Mouse (Mus musculus) kidney, adult 18-20 months (tissue): Measurements from ENCODE around the gene Mvb12b.
A peak's percentile ranks its signal among the peaks of the same experiment; 100 is the strongest.

Experiments used
- DNase-seq: peaks from one replicate; pipeline ENCODE4 v3.0.0; 2021

The Mvb12b gene

GRCm38 (mm10) chr2:33843642-33844041 is 44.1 kb downstream of the Mvb12b start:
- DNase-seq, result no peak

GRCm38 (mm10) chr2:33842983-33843577 is 44.7 kb downstream of the Mvb12b start:
- peak; percentile 15 for DNase-seq

- no peak for DNase-seq
Observed at GRCm38 (mm10) chr2:33841980-33842379, 45.8 kb downstream of the Mvb12b start.

GRCm38 (mm10) chr2:33840483-33840882 is 47.3 kb downstream of the Mvb12b start:
- no peak for DNase-seq

GRCm38 (mm10) chr2:33839252-33839651 is 48.5 kb downstream of the Mvb12b start:
- no peak for DNase-seq

GRCm38 (mm10) chr2:33837297-33837696 is 50.4 kb downstream of the Mvb12b start:
- DNase-seq, result no peak

- no peak for DNase-seq
Observed at GRCm38 (mm10) chr2:33836660-33837213, 51.0 kb downstream of the Mvb12b start.

- DNase-seq, result no peak
Observed at GRCm38 (mm10) chr2:33835038-33835437, 52.7 kb downstream of the Mvb12b start.

GRCm38 (mm10) chr2:33833902-33834301 is 53.8 kb downstream of the Mvb12b start:
- DNase-seq, result no peak

GRCm38 (mm10) chr2:33829870-33830269 is 57.9 kb downstream of the Mvb12b start:
- DNase-seq, result no peak

- DNase-seq, result peak; percentile 19
Observed at GRCm38 (mm10) chr2:33826777-33827176, 61.0 kb downstream of the Mvb12b start.

GRCm38 (mm10) chr2:33824935-33825514 is 62.7 kb downstream of the Mvb12b start:
- no peak for DNase-seq

- peak; percentile 82 for DNase-seq
Observed at GRCm38 (mm10) chr2:33821677-33822607, 65.8 kb downstream of the Mvb12b start.

GRCm38 (mm10) chr2:33820450-33820849 is 67.3 kb downstream of the Mvb12b start:
- DNase-seq, result no peak

GRCm38 (mm10) chr2:33820037-33820436 is 67.7 kb downstream of the Mvb12b start:
- no peak for DNase-seq

- no peak for DNase-seq
Observed at GRCm38 (mm10) chr2:33818385-33818784, 69.4 kb downstream of the Mvb12b start.

- DNase-seq, result no peak
Observed at GRCm38 (mm10) chr2:33817663-33818346, 69.9 kb downstream of the Mvb12b start.

- DNase-seq, result no peak
Observed at GRCm38 (mm10) chr2:33817080-33817479, 70.7 kb downstream of the Mvb12b start.

- DNase-seq, result no peak
Observed at GRCm38 (mm10) chr2:33814581-33814980, 73.2 kb downstream of the Mvb12b start.

GRCm38 (mm10) chr2:33813501-33814240 is 74.1 kb downstream of the Mvb12b start:
- DNase-seq, result no peak

- no peak for DNase-seq
Observed at GRCm38 (mm10) chr2:33812980-33813379, 74.8 kb downstream of the Mvb12b start.

- DNase-seq, result no peak
Observed at GRCm38 (mm10) chr2:33811349-33811890, 76.3 kb downstream of the Mvb12b start.
